Mouse (Mus musculus) megakaryocyte progenitor cell, adult 5-6 weeks (primary cell): ENCODE measurements around the gene Slc25a53. TPM values are rescaled to one million over a fixed set of nuclear protein-coding genes. Genes with fewer than 3 reads are reported as not detected.

Experiments
- ATAC-seq: replicated peaks from 2 replicates; pipeline ENCODE4 v1.8.0; 2016; ENCODE audit warnings: mild to moderate bottlenecking, moderate TSS enrichment, inconsistent platforms; ENCODE audit not compliant: poor library complexity
- total RNA-seq, 2 experiments: library from RNA; stranded (forward) in 1 of 2; stranded (reverse) in 1 of 2; fragments of 157-497, 149-512 nt in 1 of 2; fragments of 200-1000 nt in 1 of 2; gene quantifications; 2 replicates each; pipeline versions ENCODE4 v1.2.3 to v1.2.4; 2015 to 2017

Gene Slc25a53
- total RNA-seq (2015): 8.4 TPM in 2 replicates
- 4.8 and 12.2 TPM in 2 replicates for total RNA-seq (2017)

- peak; percentile 98 for ATAC-seq
Observed at GRCm38 (mm10) chrX:137038000-137038483, at the start of gene Slc25a53. Gene Slc25a53 (minus strand): TSS chrX:137038302.

DNA sequence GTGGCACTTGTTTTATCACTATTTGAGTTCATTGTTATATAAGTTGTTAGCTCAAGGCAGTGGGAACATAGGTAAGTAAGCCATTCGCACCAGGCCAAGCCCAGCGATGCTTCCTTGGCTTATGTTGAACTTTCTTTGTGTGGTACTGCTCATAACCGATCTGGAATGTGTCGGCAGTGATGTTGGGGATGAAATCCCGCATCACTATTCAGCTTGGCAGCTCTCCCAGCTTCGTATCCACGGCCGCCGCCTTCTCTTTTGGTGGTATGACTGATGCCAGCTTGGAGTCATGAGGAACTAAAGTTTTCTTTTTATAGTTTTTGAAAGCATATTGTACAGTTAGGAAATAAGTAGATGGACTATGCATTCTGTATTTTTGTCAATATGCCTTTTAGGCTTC lies 25.1 kb upstream of the Slc25a53 start:
- no peak for ATAC-seq

GRCm38 (mm10) chrX:137049425-137050225 lies 11.5 kb upstream of the Slc25a53 start, which contains the start of gene Fam199x:
Gene Fam199x (plus strand): TSS chrX:137049594.
- ATAC-seq: peak; percentile 100

DNA sequence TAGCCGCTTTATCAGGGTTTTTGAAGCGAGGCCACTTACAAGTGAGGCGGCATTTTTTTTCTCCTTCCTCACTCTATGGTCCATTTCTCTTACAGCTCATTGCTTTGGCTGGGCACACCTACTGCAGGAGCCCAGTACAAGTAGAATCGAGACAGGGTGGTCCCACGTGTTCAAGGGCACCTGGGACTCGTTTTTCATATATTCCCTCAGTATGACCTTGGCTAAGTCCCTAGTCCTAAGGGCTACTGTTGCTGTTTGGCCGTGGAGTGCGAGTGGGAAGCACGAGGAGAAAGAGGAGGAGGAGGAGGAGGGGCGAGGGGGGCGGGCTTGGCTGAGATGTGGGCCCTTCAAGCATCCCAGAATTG lies 10.9 kb upstream of the Slc25a53 start:
- ATAC-seq: no peak

DNA sequence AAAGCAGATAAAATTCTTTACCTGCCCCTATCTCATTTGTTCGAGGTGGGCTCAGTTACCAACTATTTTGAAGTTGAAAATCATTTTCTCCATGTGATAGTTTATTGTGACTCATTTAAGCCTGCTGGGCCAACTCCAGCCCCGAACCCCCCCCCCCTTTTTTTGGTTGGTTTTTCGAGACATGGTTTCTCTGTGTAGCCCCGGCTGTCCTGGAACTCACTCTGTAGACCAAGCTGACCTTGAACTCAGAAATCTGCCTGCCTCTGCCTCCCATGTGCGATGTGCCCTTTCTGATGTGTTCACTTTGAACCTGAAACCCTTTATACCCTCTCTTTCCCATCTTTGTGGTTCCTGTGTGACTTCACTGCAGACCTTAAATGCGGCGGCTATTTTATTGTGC lies 400 bp upstream of the Slc25a53 start:
- ATAC-seq: no peak

DNA sequence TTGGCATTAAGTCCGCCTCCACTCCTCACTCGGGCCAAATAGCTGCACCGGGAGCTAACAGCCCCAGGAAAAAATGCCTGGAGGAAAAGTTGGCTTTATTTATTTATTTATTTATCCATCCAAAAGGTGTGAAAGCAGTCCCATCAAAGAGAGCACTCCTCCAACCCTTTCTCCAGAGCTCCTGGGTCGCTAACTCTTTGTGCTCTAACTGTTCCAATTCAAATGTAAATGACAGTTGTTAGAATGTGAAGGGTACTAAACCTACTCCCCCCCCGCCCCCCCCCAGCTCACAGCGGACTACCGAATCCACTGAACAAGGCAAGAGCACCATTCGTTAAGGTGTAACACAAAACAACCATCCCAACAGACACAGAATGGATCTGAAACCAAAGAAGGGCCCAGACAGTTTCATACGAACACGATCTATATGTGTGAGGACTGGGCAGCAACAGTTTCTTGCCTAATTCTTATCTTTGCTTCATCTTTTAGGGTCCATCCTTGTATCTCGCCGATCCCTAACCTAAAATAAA lies 567 bp downstream of the Slc25a53 start:
- ATAC-seq: no peak

DNA sequence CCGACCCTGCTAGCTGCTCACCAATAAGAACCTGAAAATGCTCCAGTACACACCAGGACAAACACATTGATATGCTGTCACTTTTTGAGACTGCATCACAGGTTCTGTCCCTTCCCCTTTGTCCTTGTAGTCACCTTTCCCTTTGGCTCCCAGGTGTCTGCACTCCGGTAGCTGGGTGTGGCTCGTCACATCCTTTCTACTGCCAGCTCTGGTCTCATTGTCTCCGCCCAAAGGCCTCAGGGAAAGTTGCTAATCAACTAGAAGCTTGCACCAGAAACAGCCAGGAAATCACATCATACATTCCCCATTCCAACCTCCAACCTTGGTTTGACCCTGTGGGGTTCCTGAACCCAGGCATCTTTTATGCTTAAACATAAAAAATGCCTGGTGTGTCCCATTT lies 3.8 kb downstream of the Slc25a53 start:
- no peak for ATAC-seq

DNA sequence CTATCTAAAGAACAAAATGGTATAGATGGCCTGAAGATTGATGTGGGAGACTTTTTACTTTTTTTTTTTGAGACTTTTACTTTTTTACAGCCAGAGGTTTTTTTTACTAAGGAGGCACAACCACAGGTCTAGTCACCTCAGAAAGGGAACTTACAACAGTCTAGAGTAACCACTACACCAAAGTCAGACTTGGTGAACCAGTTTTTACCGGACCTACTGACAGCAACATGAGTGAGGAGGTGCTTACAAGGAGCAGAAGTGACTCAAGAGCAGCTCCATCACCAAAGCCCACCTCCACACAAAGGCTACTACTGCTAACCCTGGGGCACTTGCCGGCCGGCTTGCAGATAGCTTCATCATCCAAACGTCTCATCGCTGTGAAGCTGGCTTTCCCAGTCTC lies 6.4 kb downstream of the Slc25a53 start:
- ATAC-seq: no peak

DNA sequence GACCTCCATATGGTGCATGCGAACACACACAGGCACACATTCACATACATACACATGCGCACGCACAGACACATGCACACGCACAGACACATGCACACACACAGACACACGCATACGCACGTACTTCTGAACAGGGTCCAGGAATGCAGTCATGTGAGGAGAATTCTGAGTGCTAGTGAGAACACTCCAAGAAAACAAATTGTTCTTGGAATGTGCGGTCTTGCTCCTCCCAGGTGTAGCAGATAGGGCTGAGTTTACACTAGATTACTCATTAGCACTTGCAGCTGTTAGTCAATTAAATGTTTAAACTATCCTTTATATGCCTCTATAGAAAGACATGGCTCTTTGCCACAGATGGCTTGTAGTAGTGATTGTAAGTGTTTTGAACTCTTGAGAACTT lies 7.2 kb downstream of the Slc25a53 start:
- ATAC-seq: no peak

GRCm38 (mm10) chrX:137019310-137019709 lies 18.8 kb downstream of the Slc25a53 start:
- peak; percentile 88 for ATAC-seq

DNA sequence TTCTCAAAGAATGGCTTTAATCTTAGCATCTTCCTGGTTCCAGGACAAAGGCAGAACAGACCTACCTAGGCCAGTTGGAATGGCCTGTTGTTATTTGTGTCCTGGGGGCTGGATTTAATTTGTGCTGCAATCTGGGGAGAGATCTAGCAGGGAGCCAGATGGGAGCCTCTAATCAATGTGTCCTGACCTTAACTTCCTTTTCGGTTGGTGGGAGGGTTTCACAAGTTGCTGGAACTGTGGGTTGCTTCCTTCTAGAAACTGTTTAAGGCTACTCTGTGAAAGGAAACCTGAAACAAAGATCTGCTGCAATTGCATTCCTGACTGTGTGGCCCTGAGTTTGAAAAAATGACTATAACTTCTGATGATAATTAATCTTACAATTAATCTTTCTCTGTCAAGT lies 20.4 kb downstream of the Slc25a53 start:
- peak; percentile 72 for ATAC-seq

DNA sequence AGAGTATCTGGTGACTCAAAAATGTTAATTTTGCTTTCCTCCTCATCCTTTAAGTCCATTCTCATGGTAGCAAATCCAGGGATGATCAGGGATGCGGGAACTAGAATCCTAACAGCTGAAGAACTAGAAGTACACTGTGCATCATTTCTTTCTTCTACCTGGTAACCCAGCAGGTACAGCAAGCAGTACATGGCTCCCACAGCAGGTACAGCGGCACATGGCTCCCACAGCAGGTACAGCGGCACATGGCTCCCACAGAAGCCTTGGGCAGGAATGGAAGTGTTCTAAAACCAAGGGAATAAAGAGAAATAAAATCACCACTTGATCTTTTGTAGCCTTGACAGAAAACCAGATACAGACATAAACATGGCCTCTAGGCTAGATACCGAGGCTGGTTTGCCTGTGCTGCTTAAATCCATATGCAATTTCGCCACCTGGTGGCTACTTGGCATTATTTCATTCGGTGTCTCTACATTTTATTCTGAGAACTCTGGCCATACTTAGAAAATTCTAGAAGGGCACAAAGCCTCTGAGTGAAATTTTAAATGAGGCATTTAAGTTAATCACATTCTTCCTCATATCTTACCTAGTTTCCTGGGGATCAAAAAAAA lies 22.9 kb downstream of the Slc25a53 start:
- ATAC-seq: peak; percentile 83

GRCm38 (mm10) chrX:136996256-136996655 lies 41.8 kb downstream of the Slc25a53 start:
- no peak for ATAC-seq

- no peak for ATAC-seq
Observed at GRCm38 (mm10) chrX:136993641-136994040, 44.5 kb downstream of the Slc25a53 start.

DNA sequence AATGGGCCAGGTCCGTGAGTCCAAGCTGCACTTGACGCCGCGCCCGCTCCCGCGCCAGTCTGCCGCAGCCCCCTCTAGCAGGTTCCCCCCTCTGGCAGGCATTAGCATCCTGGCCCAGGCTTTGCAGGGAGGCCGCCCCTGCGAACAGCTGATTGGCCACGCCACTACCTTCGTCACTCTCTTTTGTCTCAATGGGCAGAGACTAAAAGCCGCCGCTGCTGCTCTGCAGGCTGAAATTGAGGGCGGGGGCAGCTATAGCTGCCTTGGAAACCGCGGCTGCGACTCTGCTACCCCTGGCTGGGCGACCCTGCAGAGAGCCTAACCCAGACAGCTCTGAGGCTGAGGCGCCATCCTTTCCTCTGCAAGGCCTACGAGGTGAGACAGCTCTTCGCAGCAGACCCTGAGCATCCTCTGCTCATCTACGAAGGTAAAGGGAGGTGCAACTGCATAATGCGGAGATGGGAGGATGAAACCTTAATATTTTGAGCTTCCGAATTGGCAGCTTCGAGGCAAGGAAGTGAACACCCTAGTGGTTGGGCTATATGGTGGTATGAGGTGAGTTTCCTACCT lies 45.0 kb downstream of the Slc25a53 start, which contains the start of gene Zcchc18:
TSS of gene Zcchc18 (plus strand) at position 178 of the 570 bp plus-strand sequence.
- ATAC-seq: peak; percentile 85

- peak; percentile 17; the same call in 1 of the 2 replicates for ATAC-seq
Observed at GRCm38 (mm10) chrX:136992191-136992965, 45.7 kb downstream of the Slc25a53 start.

DNA sequence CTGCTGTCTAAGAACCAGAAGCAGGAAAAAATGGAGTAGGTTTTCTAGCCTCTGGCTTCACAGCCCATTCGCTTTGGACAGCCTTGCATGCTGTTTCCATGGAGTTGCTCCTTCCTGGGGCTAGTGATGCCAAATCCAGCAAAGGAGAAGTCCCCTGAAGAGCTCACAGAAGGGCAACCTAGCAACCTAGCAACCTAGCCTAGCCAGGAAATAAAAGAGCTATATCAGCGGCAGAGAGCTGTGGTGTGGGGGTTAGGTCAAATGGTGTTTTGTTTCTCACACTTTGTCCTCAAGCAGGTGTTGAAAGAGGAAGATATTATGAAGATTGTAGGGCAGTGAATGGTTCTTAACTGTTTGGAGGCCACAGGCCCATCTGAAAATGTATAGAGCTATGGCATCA lies 46.8 kb downstream of the Slc25a53 start:
- ATAC-seq: no peak

- ATAC-seq: peak; percentile 99
Observed at GRCm38 (mm10) chrX:136986039-136986438, 52.1 kb downstream of the Slc25a53 start.

DNA sequence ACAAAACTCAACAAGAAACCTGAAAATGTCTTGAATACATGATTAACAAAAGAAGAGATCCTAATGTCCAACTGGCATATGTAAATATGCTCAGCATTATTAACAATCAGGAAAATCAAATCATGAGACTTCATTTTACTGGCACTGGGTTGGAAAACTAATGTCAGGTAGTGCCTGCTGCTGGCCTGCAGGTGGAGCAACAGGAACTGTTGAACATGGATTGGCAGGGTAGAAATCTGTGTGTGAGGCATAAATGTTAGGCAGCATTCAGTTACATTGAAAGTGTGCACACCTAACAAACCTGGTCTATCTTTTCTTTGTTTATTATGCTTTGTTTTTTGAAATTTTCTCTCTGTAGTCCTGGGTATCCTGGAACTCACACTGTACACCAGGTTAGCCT lies 59.5 kb downstream of the Slc25a53 start:
- ATAC-seq: peak; percentile 74

DNA sequence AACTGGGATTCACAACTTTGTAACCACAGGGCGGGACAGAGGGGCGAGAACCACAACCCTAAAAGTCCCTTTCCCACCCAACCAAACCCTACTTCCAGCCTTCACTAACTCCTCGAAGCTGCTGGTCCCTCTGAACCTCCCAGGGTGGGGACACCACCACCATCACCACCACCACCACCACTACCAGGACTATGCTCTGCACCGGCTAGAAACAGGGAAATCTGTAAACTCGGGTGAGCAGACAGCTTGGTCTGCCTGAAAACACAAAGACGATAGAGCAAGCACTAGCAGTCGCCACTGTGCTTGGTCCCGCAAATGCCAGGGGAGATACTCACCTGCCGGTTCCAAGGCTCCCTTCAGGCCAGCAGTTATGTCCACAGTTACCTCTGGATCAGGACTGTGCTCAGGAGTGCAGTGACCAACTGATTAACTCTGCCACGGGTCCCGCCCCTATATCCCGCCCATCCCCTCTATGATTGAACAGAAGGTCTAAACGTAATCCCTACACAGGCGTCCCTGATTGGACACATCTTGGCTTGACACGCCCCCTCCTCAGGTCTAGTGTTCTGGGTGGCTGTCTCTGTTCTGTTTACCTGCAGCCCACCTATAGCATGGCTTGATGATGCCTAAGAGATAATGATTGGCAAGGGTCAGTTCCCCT lies 61.5 kb downstream of the Slc25a53 start, which contains the start of the genes Tmsb15l and Tmsb15b1:
TSS of gene Tmsb15l (minus strand) at position 446 of the 661 bp plus-strand sequence.
TSS of gene Tmsb15b1 (minus strand) at position 451 of the 661 bp plus-strand sequence.
- ATAC-seq: peak; percentile 98
